Mouse (Mus musculus): ENCODE measurements around the gene Marc1.

Marc1 gene

GRCm38 (mm10) chr1:184817768-184818167 lies 6.7 kb upstream of the Marc1 start:
- no peak for DNase-seq

DNA sequence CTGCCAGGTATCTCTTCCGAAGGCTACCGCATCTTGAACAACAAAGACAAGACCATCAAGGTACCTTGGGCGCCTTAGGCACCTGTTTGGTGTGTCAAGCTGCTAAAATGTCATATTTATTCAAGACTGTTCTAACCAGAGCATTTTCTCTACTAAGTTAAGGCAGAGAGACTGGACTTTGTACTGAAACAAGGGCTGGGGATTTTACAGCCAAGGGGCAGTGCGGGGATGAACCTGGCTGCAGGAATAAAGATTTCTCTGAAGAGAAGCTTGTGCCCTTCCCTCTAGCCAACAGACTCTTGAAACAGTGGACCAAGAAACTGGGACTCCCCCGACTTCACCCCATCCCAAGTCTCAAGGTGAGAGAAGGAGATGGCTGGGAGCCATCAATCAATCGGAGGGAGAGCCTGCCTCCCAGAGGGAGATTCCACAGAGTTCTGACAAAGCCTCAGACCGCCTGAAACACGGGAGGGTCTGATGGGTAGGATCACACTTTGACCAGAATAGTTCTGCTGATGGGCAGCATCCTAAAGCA lies 670 bp upstream of the Marc1 start:
- no peak for DNase-seq

DNA sequence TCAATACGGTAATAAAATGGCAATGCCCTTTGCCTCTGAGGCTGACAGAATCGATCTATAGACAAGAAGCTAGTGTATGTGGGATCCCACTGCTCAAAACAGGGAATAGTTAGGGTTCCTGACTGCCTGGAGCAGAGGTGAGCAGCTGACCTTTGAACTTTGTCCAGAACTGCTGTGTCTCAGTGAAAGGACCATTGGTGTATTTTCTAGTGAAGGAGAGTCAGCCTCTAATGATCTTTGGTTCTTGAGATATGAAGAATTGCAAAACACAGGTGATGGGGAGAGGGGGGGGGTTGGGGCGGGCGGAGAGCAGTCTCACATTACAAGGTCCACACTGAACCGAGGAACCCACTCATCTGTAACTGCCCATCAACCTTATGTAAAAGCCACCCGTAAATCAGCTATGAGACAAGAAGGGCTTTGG lies 1.5 kb downstream of the Marc1 start:
- no peak for DNase-seq

DNA sequence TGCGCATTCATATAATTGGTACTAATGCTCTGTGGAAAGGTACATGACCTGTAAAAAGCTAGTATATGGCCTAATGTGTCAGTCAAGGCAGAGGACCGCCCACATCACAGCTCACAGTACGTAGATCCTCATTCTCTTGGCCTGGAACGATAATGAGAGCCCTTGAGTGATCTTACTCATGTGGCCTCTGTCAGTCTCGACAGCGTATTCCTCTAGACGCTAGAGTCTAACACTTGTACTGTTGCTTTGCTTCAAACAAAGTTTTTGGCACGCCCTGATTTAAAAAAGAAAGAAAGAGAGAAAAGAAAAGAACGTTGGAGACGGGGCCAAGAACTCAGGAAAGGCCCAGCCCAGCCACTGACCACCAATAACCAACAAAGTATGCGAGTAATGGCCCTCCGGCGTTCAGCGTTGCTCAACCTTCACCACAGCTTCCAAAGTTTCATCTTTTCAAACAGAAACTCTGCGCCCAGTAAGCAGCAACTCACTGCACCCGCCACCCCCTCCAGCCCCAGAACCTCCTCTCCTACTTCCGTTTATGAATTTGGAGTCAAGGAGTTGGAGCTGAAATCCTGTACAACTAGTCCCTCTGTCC lies 2.6 kb downstream of the Marc1 start:
- DNase-seq = no peak

GRCm38 (mm10) chr1:184807627-184808417 lies 3.3 kb downstream of the Marc1 start:
- no peak for DNase-seq

DNA sequence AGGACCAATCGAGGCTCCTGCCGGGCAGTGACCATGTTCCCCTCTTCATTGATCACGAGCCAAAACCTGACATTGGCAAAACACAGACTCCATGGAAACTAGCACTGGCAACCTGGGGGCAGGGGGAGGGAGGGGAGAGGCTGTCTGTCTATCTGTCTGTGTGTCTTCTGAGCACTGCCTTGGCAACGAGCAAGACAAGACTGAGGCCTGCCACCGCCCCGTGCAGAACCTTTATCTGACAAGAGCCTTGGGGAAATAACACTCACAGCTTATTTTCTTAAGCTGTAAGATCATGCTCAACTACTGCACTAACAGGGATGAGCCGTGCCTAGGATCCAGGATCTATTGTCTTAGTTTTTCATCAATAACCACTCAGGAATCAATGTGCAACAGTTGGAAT lies 4.0 kb downstream of the Marc1 start:
- no peak for DNase-seq

GRCm38 (mm10) chr1:184805749-184806148 lies 5.4 kb downstream of the Marc1 start:
- no peak for DNase-seq

GRCm38 (mm10) chr1:184793163-184793876 lies 17.8 kb downstream of the Marc1 start:
- peak; percentile 74 for DNase-seq

- peak; percentile 60 for DNase-seq
These were observed 20.0 kb downstream of the Marc1 start for GRCm38 (mm10) chr1:184791109-184791508.

GRCm38 (mm10) chr1:184786376-184787151 lies 24.5 kb downstream of the Marc1 start:
- DNase-seq = peak; percentile 15

DNA sequence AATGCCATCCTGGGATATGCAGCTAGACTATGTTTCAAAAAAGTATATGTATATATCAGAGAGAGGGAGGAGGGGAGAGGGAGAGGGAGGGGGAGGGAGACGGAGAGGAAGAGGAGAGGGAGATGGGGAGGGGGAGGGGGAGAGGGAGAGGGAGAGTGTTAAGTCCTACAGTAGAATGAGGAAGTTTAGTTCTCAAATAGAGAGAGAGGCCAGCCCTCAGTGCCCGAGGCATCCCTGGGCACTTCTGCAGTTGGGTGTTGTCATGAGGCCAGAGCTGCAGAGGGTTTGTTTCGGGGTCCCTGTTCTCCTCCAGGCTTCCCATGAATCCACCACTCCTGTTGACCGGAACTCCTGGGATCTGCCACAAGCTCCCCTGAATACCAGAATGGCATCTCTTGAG lies 27.5 kb downstream of the Marc1 start:
- DNase-seq = no peak

DNA sequence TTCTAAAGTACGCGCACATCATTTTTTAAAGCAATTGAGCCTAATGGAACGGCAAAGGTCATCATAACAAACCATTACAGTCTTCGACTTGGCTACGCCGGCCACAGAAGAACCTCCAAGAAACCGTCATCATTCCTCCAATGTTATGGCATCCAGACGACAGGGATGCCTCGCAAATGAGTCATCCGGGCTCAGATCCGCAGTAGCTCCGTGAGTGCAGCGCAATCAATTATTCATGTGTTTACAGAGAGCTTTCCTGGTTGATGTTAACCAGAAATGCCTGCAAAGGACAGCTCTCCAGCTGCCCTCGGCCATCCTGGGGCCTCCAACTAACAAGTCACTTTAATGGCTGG lies 29.0 kb downstream of the Marc1 start:
- peak; percentile 57 for DNase-seq

GRCm38 (mm10) chr1:184781286-184782160 lies 29.6 kb downstream of the Marc1 start:
- no peak for DNase-seq

- no peak for DNase-seq
These were observed 33.0 kb downstream of the Marc1 start for GRCm38 (mm10) chr1:184778157-184778556.

DNA sequence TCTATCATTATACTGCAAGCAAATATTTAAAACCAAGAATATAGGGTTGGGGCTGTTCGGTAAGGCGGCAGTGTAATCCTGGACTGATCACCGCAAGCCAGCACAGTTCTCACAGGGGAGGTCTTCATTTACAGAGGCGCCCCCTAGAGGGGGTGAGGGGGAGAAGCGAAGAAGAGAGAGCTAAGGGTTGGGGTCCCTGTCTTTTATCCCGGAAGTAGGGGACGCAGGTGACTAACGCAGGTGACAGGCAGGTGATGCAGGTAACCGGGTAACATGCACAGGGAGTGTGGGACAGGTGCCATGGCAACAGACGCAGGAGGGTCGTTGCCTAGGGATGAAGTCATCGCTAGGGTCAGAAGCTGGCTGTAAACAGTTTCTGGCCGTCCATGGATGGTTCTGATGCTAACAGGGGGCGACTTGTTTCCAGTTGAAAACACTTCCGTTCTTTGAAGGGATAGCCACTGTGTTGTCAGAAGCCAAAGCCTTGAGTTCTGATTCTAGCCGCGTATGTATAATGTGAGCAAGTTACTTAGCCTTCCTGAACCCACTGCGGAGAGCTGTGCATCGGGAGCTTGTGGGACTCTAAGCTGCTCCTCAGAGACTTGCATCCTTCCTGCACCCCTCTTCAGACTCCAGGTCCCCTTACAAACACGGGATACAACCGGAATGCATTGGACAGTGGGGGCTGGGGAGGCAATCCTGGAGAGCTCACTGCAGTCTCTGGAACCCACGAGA lies 33.9 kb downstream of the Marc1 start:
- DNase-seq = no peak

DNA sequence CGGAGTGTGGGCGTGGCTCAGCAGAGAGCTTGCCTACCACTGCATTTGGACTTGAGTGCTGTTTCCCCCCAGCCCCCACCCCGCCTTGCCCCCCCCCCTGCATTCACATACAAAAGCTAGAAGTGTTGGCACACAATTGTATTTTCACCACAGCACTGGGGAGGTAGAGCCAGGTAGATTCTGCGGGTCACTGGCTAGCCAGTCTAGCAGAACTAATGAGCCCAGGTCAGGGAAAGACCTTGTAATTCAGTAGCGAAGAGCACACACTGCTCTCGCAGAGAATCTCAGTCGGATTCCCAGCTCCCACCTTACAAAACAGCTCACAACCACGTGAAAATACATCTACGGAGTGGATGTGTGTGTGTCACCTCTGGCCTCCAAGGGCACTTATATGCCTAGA lies 35.8 kb downstream of the Marc1 start:
- DNase-seq = no peak

DNA sequence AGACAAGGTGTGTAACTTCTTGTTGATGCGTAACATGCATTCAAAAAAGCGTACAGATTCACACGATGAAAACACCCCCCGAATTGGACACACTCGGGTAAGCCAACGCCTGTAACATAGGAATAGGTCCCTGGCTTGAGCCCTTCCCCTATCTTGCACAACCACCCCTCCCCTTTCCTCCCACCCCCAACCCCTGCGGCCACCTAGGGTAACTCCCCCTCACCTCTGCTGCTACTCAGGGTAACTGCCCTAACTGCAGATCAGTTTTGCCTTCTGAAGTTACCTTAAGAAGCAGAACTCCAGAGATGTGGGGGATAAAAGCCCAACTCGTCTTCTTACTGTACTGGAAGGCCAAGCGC lies 39.2 kb downstream of the Marc1 start:
- DNase-seq = no peak

- DNase-seq = peak; percentile 93
These were observed 39.8 kb downstream of the Marc1 start for GRCm38 (mm10) chr1:184771202-184771890.

GRCm38 (mm10) chr1:184763866-184764265 lies 47.2 kb downstream of the Marc1 start:
- DNase-seq = no peak

DNA sequence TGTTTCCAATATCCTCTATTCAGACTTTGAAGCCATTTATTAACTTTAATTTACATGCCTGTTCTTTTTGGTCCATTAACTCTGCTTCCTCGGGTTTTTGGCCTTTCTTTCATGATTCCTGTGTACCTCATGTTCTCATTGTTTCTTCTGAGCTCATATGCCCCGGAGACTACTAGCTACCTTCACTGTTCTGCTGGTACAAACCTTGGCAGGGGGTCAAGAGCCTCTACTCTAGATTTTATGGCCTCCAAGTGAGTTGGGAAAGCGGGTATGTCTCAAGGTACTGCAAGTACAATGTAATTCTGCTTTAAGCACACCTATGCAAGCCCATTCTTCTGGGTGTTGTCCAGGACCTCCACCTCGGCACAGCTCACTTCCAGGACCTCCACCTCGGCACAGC lies 48.2 kb downstream of the Marc1 start:
- DNase-seq = no peak

- no peak for DNase-seq
These were observed 49.1 kb downstream of the Marc1 start for GRCm38 (mm10) chr1:184761988-184762387.

All from kidney, postnatal 10 days (tissue).